Mouse (Mus musculus): ENCODE data around the gene Timm10. TPM values are rescaled to one million over a fixed set of nuclear protein-coding genes. Genes with fewer than 3 reads are reported as not detected.
A peak's percentile ranks its signal among the peaks of the same experiment; 100 is the strongest.

The Timm10 gene
- total RNA-seq, 2 experiments from 2014 or later = 62.8 to 66.7 TPM

DNA sequence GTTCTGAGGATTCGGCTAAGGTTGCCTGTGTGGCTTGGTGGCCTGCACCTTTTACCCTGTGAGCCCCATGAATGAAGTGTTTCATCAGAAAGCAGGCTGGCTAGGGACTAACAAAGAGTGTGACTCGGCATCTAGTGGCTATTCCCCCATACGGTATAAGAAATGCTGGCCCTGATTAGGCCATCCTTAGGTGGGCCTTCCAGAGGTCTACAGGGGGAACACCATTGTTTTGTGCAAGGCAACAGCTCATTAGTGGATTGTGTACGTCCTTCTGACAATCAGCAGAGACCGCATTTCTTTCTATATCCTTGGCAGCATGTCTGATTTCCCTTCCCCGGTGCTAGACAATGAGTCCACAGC lies 16.3 kb upstream of the Timm10 start:
- no peak for DNase-seq (ENCODE audit: extremely low spot score in 1 of 2, low spot score in 2 of 2)
- intact Hi-C loops (cut with DNase I) = no loop called here

GRCm38 (mm10) chr2:84810886-84811577 lies 15.8 kb upstream of the Timm10 start:
- intact Hi-C loops (cut with DNase I) = no loop called here
- peak; percentile 79 to 90 for DNase-seq (ENCODE audit: extremely low spot score in 1 of 2, low spot score in 2 of 2)

DNA sequence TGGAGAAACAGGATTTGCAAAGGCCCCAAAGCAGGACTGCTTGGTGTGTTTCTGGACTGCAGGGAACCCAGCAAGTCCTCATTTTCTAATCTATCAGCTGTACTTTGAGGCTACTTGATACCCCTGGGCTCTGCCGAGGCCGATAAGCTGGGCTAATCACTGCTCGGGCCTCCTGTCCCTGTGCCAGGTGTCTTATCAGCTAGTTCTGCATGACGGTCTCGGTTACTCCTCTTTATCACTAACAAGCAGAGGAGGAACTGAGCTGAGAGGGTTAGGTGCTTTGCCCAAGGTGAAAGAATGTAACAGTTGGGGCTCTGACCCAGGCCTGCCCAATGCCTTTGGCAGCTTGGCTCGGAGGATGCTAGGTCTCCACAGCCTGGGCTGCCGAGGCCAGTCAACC lies 14.9 kb upstream of the Timm10 start:
- no peak for DNase-seq (ENCODE audit: extremely low spot score in 1 of 2, low spot score in 2 of 2)
- intact Hi-C loops (cut with DNase I) = no loop called here

DNA sequence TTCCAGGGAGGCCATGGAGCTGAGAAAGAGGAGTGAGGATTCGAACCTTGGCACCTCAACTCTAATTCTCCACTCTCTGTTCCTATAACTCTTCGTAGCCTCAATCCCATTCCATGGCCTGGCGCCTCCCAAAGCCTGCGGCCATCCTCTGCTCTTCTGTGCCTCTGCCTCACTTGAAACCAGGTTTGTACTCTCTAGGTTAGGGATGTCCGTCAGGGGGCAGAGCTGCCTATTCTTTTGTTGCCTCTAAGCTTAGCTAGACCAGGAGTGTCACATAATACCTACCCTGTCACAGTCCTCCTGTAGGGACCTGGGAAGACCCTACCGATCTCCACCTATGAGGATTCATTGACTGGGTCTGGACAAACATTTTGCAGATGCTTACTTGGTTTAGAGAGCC lies 14.1 kb upstream of the Timm10 start:
- no peak for DNase-seq (ENCODE audit: extremely low spot score in 1 of 2, low spot score in 2 of 2)
- intact Hi-C loops (cut with DNase I) = no loop called here

DNA sequence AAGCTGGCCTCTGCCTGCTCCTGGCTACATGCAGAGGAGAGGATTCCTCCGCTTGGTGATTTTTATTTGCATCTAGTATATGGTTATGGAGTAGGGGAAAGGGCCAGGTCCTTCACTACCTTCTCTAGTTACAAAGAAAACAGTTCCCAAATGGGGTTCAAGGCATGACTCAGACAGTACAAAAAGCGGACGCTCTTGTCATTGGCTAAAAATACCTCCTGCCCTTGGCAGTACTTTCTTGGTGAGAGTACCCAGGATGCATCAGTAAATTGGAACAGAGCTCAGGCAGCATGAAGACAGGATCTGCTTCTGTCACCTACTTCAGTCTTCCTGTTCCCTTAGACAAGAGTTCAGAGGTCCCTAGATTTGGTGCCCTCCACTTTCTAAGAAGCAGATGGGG lies 6.9 kb upstream of the Timm10 start:
- DNase-seq (ENCODE audit: extremely low spot score in 1 of 2, low spot score in 2 of 2) = no peak
- intact Hi-C loops (cut with DNase I) = no loop called here

GRCm38 (mm10) chr2:84822552-84822951 lies 4.2 kb upstream of the Timm10 start, which contains the start of gene Smtnl1:
Smtnl1 (minus strand) TSS chr2:84822652.
- DNase-seq (ENCODE audit: extremely low spot score in 1 of 2, low spot score in 2 of 2) = no peak
- intact Hi-C loops (cut with DNase I) = no loop called here

DNA sequence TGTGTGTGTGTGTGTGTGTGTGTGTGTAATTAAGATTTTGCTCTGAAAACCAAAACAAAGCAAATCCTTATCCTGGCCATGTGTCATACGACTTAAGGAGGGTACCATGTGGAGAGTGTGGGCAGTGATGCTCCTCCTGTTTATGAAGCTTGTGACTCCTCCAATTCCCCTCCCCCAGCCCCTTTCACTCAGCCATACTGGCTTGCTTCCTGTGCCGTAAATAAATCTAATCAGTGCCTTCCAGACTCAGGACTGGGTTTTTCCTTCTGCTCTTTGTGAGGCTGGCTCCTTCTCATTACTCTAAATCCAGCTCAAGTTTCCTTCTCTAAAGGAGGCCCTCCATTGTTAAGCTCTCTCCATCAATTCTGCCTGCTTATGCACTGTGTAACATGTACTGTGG lies 3.6 kb upstream of the Timm10 start:
- no peak for DNase-seq (ENCODE audit: extremely low spot score in 1 of 2, low spot score in 2 of 2)
- intact Hi-C loops (cut with DNase I) = no loop called here

GRCm38 (mm10) chr2:84827283-84827920 lies 605 bp downstream of the Timm10 start:
- intact Hi-C loops (cut with DNase I) = no loop called here
- no peak for DNase-seq (ENCODE audit: extremely low spot score in 1 of 2, low spot score in 2 of 2)

DNA sequence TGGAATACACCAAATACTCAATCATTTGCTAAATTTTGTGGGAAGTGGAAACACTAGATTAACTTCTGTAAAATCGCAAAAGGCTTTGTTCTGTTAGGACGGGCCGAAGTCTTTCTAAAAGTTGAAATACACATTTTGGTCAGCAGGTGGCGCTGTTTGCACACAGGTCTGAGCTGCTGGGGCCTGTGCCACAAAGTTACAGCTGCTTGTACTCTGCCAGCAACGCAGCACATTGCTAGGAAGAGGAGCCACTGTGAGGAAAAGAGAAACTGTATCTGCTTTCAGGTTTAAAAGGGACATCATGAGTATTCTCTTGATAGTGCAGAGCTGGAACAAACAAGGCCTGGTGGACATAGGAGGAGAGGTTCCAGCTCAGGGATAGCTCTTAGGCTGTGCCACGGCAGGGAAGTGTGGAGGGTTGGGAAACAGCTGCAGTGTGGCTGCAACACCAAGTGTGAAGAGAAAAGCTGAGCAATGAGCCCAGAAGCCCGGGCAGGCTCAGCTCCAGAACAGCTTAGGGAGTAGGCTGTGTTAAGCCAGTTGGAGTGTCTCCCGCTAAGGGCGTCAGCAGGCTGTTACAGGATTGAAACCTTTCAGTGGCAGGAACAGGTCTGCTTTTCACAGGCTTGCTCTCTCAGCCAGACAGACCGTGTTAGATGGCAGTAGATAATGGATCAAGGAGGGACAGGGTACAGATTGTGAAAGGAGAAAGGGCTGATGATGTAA lies 5.0 kb downstream of the Timm10 start:
- peak; percentile 84 to 91 for DNase-seq (ENCODE audit: extremely low spot score in 1 of 2, low spot score in 2 of 2)
- intact Hi-C loops (cut with DNase I) = loop anchor here (1.0 to 2.0 kb wide), 2 partner anchors 23 to 59 kb away; no protein-coding TSS in a partner anchor

DNA sequence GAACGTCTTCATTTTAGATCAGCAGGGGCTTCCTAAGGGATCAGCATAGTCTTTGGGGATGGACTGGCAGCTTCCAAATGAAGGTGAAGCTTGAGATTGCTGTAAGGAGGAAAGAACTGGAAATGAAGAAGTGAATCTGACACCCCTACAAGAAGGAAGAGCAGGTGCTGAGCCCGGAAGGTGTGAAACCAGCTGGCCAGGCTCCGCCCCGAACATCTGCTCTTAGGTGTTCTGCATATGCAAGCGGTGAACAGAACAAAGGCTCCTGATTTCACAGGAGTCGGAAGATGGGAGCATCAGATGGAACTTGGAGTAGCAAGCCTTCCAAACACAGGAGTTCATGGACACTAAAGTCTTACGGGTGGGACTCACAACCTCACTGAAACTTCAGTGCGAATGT lies 10.3 kb downstream of the Timm10 start:
- DNase-seq (ENCODE audit: extremely low spot score in 1 of 2, low spot score in 2 of 2) = no peak
- intact Hi-C loops (cut with DNase I) = no loop called here

DNA sequence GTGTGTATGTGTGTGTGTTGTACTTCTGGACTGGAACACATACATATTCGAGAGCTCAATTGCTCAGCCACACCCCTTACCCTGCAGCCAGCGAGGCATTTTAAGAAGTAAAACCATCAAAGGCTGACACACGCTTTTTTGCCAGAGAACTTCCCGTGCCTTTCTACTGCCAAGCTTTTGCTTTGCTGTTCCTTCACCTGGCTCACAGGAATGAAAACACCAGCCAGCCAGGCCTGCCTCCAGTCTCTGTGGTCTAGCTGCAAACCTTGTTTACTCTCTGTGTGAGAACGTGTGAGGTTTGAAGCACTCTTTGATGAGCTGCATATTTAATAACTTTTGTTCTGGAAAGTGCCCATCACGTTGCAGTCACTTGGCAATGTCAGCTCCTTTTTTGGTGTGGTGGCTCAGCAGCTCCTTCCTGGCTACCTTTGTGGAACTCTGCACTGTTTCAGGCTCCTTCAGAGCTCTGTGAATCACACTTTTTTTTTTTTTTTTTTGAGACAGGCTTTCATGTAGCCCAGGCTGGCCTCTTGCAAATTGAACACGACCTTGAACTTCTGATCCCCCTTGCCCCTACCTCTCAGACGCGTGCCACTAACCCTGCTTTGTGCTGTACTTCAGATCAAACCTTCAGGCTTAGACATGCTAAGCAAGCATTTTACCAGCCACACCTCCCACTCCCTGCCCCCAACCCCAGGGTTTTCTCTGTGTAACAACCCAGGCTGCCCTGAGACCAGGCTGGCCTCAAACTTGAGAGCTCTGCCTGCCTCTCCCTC lies 11.2 kb downstream of the Timm10 start:
- DNase-seq (ENCODE audit: extremely low spot score in 1 of 2, low spot score in 2 of 2) = no peak
- intact Hi-C loops (cut with DNase I) = no loop called here

GRCm38 (mm10) chr2:84838593-84838949 lies 11.8 kb downstream of the Timm10 start, which contains the start of gene Slc43a1:
Slc43a1 (plus strand) TSS chr2:84838850.
- no peak for DNase-seq (ENCODE audit: extremely low spot score in 1 of 2, low spot score in 2 of 2)
- intact Hi-C loops (cut with DNase I) = no loop called here

- DNase-seq (ENCODE audit: extremely low spot score in 1 of 2, low spot score in 2 of 2) = no peak
- intact Hi-C loops (cut with DNase I) = no loop called here
These were observed 12.5 kb downstream of the Timm10 start for GRCm38 (mm10) chr2:84838993-84839980.

DNA sequence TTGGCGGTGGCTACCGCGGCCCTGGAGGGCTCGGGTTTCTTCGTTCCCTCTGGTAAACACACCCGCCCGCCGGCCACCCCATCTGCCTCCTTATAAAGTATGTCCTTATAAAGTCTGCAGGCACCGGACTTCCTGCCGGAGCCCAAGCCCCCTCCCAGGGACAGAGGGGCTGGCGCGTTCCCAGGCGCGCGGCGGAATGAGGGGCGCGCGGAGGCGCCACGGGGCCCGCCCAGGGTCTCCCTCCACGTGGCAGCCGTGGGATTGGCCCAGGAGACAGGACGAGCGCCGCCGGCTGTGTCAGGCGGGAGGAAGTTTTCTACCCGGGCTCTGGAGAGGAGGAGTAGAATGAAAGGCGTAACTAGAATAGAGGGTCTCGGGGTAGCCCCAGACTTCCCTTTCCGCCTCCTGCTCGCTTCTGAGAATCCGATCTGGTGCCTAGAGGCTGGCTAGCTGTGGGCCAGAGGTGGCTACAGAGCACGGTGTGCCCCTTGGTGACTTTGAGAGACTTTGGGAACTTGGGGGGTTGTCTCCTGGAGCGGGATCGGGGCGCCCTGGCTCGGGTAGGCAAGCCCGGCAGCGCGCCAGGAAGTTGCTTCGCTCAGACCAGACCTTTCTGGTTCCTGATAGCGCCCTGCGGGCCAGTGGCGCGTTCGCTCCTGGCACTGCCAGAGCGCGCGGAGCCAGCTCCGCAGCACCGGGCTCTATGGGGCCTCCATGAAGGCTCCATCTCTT lies 13.4 kb downstream of the Timm10 start:
- DNase-seq (ENCODE audit: extremely low spot score in 1 of 2, low spot score in 2 of 2) = peak in 1 of 2 experiments; percentile 71
- intact Hi-C loops (cut with DNase I) = no loop called here

- intact Hi-C loops (cut with DNase I) = no loop called here
- DNase-seq (ENCODE audit: extremely low spot score in 1 of 2, low spot score in 2 of 2) = no peak
These were observed 14.2 kb downstream of the Timm10 start for GRCm38 (mm10) chr2:84840748-84841563.

GRCm38 (mm10) chr2:84841905-84842304 lies 15.1 kb downstream of the Timm10 start:
- DNase-seq (ENCODE audit: extremely low spot score in 1 of 2, low spot score in 2 of 2) = no peak
- intact Hi-C loops (cut with DNase I) = no loop called here

- intact Hi-C loops (cut with DNase I) = no loop called here
- DNase-seq (ENCODE audit: extremely low spot score in 1 of 2, low spot score in 2 of 2) = no peak
These were observed 16.9 kb downstream of the Timm10 start for GRCm38 (mm10) chr2:84843654-84844053.
